Mouse (Mus musculus): ENCODE measurements around the gene Pipox.

- no peak for TF ChIP-seq POLR2A (IDR thresholded peaks at IDR 0.05; ENCODE audit: extremely low read depth, insufficient read depth, low read length)
- no peak for TF ChIP-seq CTCF (IDR thresholded peaks at IDR 0.05; ENCODE audit: extremely low read depth, insufficient read depth, low read length)
These were observed 32.8 kb upstream of the Pipox start for GRCm38 (mm10) chr11:77926666-77927065.
